Mouse (Mus musculus) brain, embryonic 14.5 days (tissue): ENCODE measurements around the gene Gpr15. TPM values are rescaled to one million over a fixed set of nuclear protein-coding genes. Genes with fewer than 3 reads are reported as not detected.

Experiments used
- DNase-seq: peaks from one replicate; pipeline ENCODE4 v3.0.0-alpha.2; 2011; ENCODE audit warnings: low read depth
- CTCF ChIP-seq: fragments of 200-500 bp; IDR thresholded peaks from 2 replicates; pipeline ENCODE4 v1.5.1; 2012; ENCODE audit warnings: inconsistent platforms, mild to moderate bottlenecking, moderate library complexity, borderline replicate concordance; ENCODE audit not compliant: insufficient read depth, insufficient read length; ENCODE audit errors: extremely low read depth
- POLR2A ChIP-seq: fragments of 200-500 bp; IDR thresholded peaks from 2 replicates; pipeline ENCODE4 v1.6.1; 2012; ENCODE audit warnings: mild to moderate bottlenecking, inconsistent platforms, borderline replicate concordance; ENCODE audit not compliant: poor library complexity, insufficient read depth, insufficient read length, severe bottlenecking; ENCODE audit errors: extremely low read depth
- polyA plus RNA-seq: library from polyadenylated mRNA; depleted of rRNA; stranded (reverse); fragments of >200 nt; gene quantifications from 2 replicates; pipeline ENCODE4 v1.2.3, GENCODE M21; 2012

Gene Gpr15
- polyA plus RNA-seq, 1 experiment: 0.05 TPM

GRCm38 (mm10) chr16:58700816-58701424, 17.9 kb downstream of the Gpr15 start:
- no peak for DNase-seq
- no peak for TF ChIP-seq POLR2A
- no peak for TF ChIP-seq CTCF

- no peak for DNase-seq
- no peak for TF ChIP-seq CTCF
- no peak for TF ChIP-seq POLR2A
These were observed 18.7 kb downstream of the Gpr15 start for GRCm38 (mm10) chr16:58700174-58700573.

GRCm38 (mm10) chr16:58697261-58697660, 21.6 kb downstream of the Gpr15 start:
- DNase-seq: no peak
- no peak for TF ChIP-seq POLR2A
- no peak for TF ChIP-seq CTCF

- no peak for DNase-seq
- TF ChIP-seq CTCF (no peak), POLR2A (no peak)
These were observed 22.1 kb downstream of the Gpr15 start for GRCm38 (mm10) chr16:58696796-58697195.

- TF ChIP-seq POLR2A (no peak), CTCF (no peak)
- no peak for DNase-seq
These were observed 24.8 kb downstream of the Gpr15 start for GRCm38 (mm10) chr16:58694091-58694490.

- TF ChIP-seq POLR2A (no peak), CTCF (no peak)
These were observed 28.5 kb downstream of the Gpr15 start for GRCm38 (mm10) chr16:58690322-58690732.

GRCm38 (mm10) chr16:58689555-58690169, 29.2 kb downstream of the Gpr15 start:
- TF ChIP-seq CTCF (no peak), POLR2A (no peak)
- DNase-seq: no peak

More at GRCm38 (mm10) chr16:58690322-58690732, 28.5 kb downstream of the Gpr15 start:
- no peak for DNase-seq

GRCm38 (mm10) chr16:58688534-58688933, 30.3 kb downstream of the Gpr15 start:
- TF ChIP-seq CTCF (no peak), POLR2A (no peak)
- no peak for DNase-seq

GRCm38 (mm10) chr16:58685548-58686537, 33.0 kb downstream of the Gpr15 start:
- no peak for DNase-seq
- TF ChIP-seq POLR2A: no peak
- TF ChIP-seq CTCF: no peak

GRCm38 (mm10) chr16:58684537-58684936, 34.3 kb downstream of the Gpr15 start:
- TF ChIP-seq CTCF (no peak), POLR2A (no peak)
- no peak for DNase-seq

- DNase-seq: no peak
These were observed 35.0 kb downstream of the Gpr15 start for GRCm38 (mm10) chr16:58683911-58684310.

GRCm38 (mm10) chr16:58682870-58683269, 36.0 kb downstream of the Gpr15 start:
- DNase-seq: no peak
- TF ChIP-seq POLR2A (no peak), CTCF (no peak)

More at GRCm38 (mm10) chr16:58683911-58684310, 35.0 kb downstream of the Gpr15 start:
- TF ChIP-seq CTCF: no peak
- no peak for TF ChIP-seq POLR2A

- TF ChIP-seq POLR2A: no peak
- TF ChIP-seq CTCF: no peak
- DNase-seq: no peak
These were observed 36.8 kb downstream of the Gpr15 start for GRCm38 (mm10) chr16:58682046-58682445.
